Mouse (Mus musculus) large intestine, adult 2 months (tissue): Measurements from ENCODE around the gene Fbxw9. TPM values are rescaled to one million over a fixed set of nuclear protein-coding genes. Genes with fewer than 3 reads are reported as not detected.

ENCODE experiments used
- DNase-seq: peaks from one replicate; pipeline ENCODE4 v3.0.0-alpha.2; 2012; ENCODE audit warnings: low read depth, low spot score
- WGBS: fragments of 180-500 bp; shearing (Covaris S2); methylation state at CpG from one replicate; pipeline ENCODE4 v1.1.7; 2018; 5-methylcytosine and 5-hydroxymethylcytosine counted together
- polyA plus RNA-seq: library from polyadenylated mRNA; depleted of rRNA; stranded (reverse); fragments of >200 nt; gene quantifications from 2 replicates; pipeline ENCODE4 v1.2.3, GENCODE M21; 2012

The Fbxw9 gene
- polyA plus RNA-seq, 1 experiment: 33.9 TPM

- no peak for DNase-seq
- WGBS: 0% methylated on average over 9 of the region's 9 CpGs
Measured at GRCm38 (mm10) chr8:85036381-85036717, 23.5 kb upstream of the Fbxw9 start.

DNA sequence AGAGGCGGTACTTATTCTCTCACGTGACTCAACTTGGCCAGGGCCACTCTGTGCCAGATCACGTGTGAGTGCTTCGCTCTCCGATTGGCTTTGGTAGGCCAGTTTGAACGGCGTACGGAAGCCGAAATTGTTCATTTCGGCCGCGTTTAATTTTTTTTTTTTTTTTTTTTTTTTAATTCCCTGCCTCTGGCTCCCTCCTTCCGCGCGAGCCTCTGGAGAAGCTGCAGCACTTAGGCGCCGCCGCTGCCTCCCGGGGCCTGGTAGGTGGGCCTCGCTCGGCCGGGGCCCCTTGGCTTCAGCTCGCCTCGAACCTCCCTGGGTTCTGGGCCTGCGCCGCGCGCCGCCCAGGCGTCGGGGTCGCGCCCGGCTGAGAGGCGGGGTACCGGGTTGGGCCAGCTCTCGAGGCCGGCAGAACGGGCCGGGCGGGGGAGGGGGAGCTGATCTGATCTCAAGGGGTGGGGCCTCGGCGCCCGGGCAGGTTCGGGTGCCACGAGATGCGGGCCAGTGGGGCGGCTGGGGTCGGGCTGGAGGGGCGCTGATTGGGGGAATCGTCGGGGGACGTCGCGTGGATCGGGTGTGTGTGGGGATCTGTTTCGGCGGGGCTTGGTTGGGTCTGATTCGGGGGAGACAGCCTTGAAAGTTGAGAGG, 23.0 kb upstream of the Fbxw9 start, which contains the start of gene Tnpo2:
Tnpo2 (plus strand) TSS at position 198 of the 648 bp plus-strand sequence.
- DNase-seq: peak; percentile 95
- under 1% methylated on average over 59 of the region's 59 CpGs for WGBS

DNA sequence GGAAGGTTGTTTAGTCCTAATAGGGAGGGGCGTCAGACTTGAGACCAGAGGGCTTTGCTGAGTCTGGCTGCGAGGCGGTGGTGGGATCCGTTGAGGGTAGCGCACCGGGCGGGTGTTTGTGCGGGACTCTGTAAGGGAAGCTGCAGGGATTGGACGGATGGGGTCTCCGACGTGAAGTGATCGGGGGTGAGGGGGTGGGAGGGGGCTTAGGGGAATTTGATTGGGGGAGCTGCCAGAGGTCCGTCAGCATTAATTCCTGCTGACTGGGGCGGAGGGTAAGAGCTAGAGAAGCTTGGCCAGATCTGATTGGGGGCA, 22.5 kb upstream of the Fbxw9 start:
- 1% methylated on average over 14 of the region's 14 CpGs for WGBS
- DNase-seq: no peak

- no peak for DNase-seq
- 1% methylated on average over 57 of the region's 57 CpGs for WGBS
Measured at GRCm38 (mm10) chr8:85037681-85038531, 21.9 kb upstream of the Fbxw9 start.

DNA sequence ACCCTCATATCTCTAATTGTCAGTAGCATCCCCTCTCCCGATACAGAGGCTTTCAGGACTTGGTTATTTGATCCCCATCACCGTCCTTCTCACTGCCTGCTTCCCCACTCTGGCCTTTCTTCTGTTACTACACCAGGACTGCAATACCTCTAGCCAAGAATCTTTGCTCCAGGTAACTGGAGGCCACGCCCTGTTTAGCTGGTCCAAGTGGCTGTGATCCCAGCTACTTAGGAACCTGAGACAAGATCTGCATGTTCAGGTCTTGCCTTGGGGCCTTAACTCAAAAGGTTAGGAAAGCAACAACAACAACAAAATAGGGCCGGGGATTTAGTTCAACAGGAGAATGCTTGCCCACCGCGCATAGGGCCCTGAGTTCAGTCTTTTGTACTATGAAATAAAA, 16.2 kb upstream of the Fbxw9 start:
- no peak for DNase-seq
- 87% methylated on average over 6 of the region's 6 CpGs for WGBS

DNA sequence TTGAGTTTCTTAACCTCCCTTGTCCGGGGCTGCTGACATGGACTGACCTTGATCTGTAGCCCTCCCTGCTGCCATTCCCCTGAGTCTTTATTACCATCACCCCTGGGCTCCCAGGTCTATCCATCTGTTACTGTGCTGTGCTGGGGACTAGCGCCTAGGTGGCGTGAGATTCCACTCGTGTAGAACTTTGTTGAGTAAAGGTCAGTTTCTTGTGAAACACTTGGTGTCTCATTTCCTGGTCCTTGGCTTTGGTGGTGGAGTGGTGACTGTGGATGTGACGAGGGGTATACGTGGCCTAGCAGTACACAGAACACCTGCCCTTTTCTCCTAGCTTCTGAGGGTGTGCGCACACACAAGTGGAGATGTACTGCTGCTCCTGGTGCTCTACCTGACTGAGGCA, 2.5 kb upstream of the Fbxw9 start:
- 64% methylated on average over 7 of the region's 7 CpGs for WGBS
- DNase-seq: no peak

GRCm38 (mm10) chr8:85062603-85063002, 2.7 kb downstream of the Fbxw9 start:
- 92% methylated on average over 4 of the region's 4 CpGs for WGBS
- no peak for DNase-seq

DNA sequence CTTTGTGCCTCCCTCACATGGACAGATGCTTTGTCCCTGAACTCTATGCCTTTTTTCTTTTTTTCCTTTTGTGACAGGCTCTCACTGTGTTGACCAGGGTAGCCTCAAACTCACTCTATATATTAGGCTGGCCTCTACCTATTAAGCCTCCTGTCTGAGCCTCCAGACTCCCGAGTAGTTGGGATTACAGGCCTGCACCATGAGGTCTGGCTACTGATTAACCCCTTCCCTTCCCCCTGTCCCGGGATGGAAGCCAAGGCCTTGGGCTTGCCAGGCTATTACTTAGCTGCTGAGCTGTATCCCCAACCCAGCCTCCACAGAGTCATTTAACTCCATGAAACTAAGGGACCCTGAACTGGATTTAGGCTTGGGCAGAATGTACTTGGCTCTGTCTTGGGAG, 5.4 kb downstream of the Fbxw9 start:
- no peak for DNase-seq
- WGBS: 21% methylated on average over 2 of the region's 2 CpGs

DNA sequence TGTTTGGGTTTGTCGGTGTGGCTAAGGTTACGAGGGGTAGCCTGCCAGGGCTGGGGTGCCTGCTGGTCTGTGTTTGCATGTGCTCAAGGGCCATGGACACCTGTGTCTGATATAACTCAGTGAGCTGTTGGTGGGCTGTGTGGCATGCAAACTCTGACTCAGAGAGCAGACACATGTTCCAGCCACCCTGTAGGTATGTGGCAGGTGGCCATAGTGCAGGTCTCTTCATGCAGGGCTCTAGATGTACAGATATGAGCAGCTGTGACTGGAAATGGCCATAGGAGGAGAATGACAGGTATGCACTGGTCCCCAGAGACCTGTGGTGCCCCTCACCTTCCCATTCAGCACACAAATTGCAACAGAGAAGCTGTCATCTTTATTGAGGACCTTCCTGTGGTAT, 7.3 kb downstream of the Fbxw9 start:
- DNase-seq: no peak
- WGBS: 95% methylated on average over 2 of the region's 2 CpGs

GRCm38 (mm10) chr8:85067982-85068381, 8.1 kb downstream of the Fbxw9 start, which contains the start of gene Gm5741:
Gm5741 (minus strand) TSS chr8:85067982.
- DNase-seq: no peak

- DNase-seq: no peak
- 63% methylated on average over 5 of the region's 5 CpGs for WGBS
Measured at GRCm38 (mm10) chr8:85071041-85071440, 11.2 kb downstream of the Fbxw9 start.

GRCm38 (mm10) chr8:85071514-85072281, 11.8 kb downstream of the Fbxw9 start, which contains the start of gene Dhps:
Dhps (plus strand) TSS chr8:85071757.
- WGBS: under 1% methylated on average over 68 of the region's 68 CpGs
- DNase-seq: peak; percentile 67

GRCm38 (mm10) chr8:85072364-85072929, 12.6 kb downstream of the Fbxw9 start:
- no peak for DNase-seq
- 30% methylated on average over 9 of the region's 9 CpGs for WGBS

DNA sequence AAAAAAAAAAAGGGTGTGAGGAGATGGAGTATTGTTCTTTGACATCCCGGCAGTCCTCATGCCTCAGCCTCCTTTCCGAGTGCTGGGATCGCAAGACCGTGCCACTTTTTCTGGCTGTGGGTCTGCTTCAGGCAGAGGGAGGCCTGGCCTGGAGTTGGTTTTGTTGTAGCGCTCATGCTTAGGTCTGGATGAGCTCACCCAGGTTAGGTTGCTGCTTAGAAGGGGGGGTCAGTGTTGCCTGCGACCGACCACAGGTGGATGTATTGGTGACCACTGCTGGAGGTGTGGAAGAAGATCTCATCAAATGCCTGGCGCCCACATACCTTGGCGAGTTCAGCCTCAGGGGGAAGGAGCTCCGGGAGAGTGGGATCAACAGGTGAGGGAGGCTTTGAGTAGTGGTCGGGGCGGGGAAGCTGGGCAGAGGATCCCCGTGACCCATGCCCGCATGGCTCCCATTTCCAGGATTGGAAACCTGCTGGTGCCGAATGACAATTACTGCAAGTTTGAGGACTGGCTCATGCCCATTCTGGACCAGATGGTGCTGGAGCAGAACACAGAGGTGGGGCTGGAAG, 13.3 kb downstream of the Fbxw9 start:
- no peak for DNase-seq
- WGBS: 93% methylated on average over 15 of the region's 15 CpGs

DNA sequence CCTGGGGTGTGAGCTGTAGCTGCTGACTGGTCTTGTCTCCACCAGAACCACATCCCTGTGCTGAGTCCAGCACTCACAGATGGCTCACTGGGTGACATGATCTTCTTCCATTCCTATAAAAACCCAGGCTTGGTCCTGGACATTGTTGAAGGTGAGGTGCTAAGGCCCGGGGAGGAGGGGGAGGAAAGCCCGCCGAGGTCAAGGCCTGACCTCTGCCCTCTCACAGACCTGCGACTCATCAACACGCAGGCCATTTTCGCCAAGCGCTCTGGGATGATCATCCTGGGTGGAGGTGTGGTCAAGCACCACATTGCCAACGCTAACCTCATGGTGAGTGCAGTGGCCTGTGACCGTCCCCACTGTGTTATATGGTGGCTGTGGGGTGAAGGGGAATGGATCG, 14.3 kb downstream of the Fbxw9 start:
- 75% methylated on average over 10 of the region's 10 CpGs for WGBS
- no peak for DNase-seq

DNA sequence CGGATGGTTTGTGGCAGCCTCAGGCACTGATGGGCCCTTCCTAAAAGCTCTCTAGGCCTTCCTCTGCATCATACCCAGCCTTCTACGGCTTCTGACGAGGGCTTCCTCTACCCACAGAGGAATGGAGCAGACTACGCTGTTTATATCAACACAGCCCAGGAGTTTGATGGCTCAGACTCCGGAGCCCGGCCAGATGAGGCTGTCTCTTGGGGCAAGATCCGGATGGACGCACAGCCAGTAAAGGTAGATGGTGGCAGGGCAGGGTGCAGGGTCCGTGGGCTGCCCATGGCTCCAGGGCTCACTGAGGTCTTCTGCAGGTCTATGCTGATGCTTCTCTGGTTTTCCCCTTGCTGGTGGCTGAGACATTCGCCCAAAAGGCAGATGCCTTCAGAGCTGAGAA, 14.8 kb downstream of the Fbxw9 start:
- 91% methylated on average over 10 of the region's 10 CpGs for WGBS
- no peak for DNase-seq

GRCm38 (mm10) chr8:85076001-85076400, 16.1 kb downstream of the Fbxw9 start:
- WGBS: 79% methylated on average over 9 of the region's 9 CpGs
- no peak for DNase-seq

DNA sequence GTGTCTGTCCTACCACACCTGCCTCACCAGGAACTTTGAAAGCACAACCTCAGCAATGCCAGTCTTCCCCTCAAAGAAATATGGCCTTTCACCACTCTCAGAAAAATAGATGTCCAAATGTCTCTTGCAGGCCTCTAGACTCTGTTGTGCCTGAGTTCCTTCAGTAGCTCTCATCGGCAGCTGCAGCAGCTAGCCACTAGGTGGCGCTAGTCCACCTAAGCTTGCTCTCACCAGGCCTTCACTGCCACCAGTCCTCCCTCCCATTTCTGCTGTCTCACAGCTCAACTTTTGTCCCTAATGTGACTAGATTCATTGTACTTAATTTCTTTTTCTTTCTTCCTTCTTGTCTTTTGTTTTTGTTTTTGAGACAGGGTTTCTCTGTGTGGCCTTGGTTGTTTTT, 17.1 kb downstream of the Fbxw9 start:
- DNase-seq: peak; percentile 45
- WGBS: 2% methylated on average over 2 of the region's 2 CpGs

GRCm38 (mm10) chr8:85080214-85080531, 20.3 kb downstream of the Fbxw9 start:
- 1% methylated on average over 25 of the region's 25 CpGs for WGBS
- DNase-seq: no peak
